Mouse (Mus musculus) liver, embryonic 16.5 days (tissue): ENCODE data around the gene Usp4. TPM values are rescaled to one million over a fixed set of nuclear protein-coding genes. Genes with fewer than 3 reads are reported as not detected.

Source experiments
- ATAC-seq: fragments of 200-750 bp; cut with Nextera tagmentation; 2 replicates; pipeline ENCODE4 v1.8.0; 2017; ENCODE audit warnings: low read depth, mild to moderate bottlenecking, moderate number of reproducible peaks, moderate library complexity
- H3K27ac ChIP-seq: fragments of 300-500 bp; sonication (generic); 2 replicates; pipeline ENCODE4 v1.5.1; 2014; ENCODE audit warnings: mild to moderate bottlenecking, low read length
- H3K27me3 ChIP-seq: fragments of 300-500 bp; sonication (generic); 2 replicates; pipeline ENCODE4 v1.6.1; 2014; ENCODE audit warnings: low read depth, low read length, mixed read lengths; ENCODE audit not compliant: control insufficient read depth, insufficient read depth
- H3K36me3 ChIP-seq: fragments of 300-500 bp; sonication (generic); 2 replicates; pipeline ENCODE4 v1.6.1; 2014; ENCODE audit warnings: mild to moderate bottlenecking; ENCODE audit not compliant: control insufficient read depth, insufficient read depth
- H3K4me1 ChIP-seq: fragments of 300-500 bp; sonication (generic); 2 replicates; pipeline ENCODE4 v1.6.1; 2014; ENCODE audit warnings: low read depth, low read length, mixed read lengths; ENCODE audit not compliant: control insufficient read depth
- H3K4me2 ChIP-seq: fragments of 300-500 bp; sonication (generic); 2 replicates; pipeline ENCODE4 v1.6.1; 2014; ENCODE audit warnings: low read depth, low read length, mixed read lengths
- H3K4me3 ChIP-seq: fragments of 300-500 bp; sonication (generic); 2 replicates; pipeline ENCODE4 v1.5.1; 2014; ENCODE audit warnings: low read depth, mild to moderate bottlenecking, low read length
- H3K9ac ChIP-seq: fragments of 300-500 bp; sonication (generic); 2 replicates; pipeline ENCODE4 v1.6.1; 2014; ENCODE audit warnings: low read depth, low read length
- H3K9me3 ChIP-seq: fragments of 300-500 bp; sonication (generic); replicated peaks from 2 replicates; pipeline ENCODE4 v1.6.1; 2016; ENCODE audit warnings: low read length; ENCODE audit not compliant: control insufficient read depth
- WGBS: fragments of 180-500 bp; shearing (Covaris S2); extraction: QIAGEN DNeasy Blood & Tissue Kit; methylation state at CpG from one replicate; pipeline ENCODE4 v1.1.7; 2014; ENCODE audit not compliant: insufficient replicate concordance; 5-methylcytosine and 5-hydroxymethylcytosine counted together
- polyA plus RNA-seq: library from polyadenylated mRNA; unstranded; fragments of >200 nt; fragmentation: Nextera tagmentation; extraction: Ambion mirVana; gene quantifications from 2 replicates; pipeline ENCODE4 v1.2.1, GENCODE M21; 2015

The Usp4 gene
- polyA plus RNA-seq, 1 experiment from 2014 or later, result 68.8 TPM

- Histone ChIP-seq H3K4me1 (peaks cover 29% of the 10 kb centered on the region), H3K27ac (no peak overlapping the region), H3K4me3 (peak overlapping the region; percentile 84; the same call in 1 of the 2 replicates), H3K9me3 (no peaks in the 10 kb centered on the region), H3K27me3 (no peaks in the 10 kb centered on the region), H3K36me3 (peaks cover 39% of the 10 kb centered on the region), H3K9ac (peak overlapping the region; percentile 88; the same call in 1 of the 2 replicates), H3K4me2 (peak overlapping the region; percentile 71)
- 32% methylated on average over 4 of the region's 4 CpGs for WGBS
- ATAC-seq, result no peak
Observed at GRCm38 (mm10) chr9:108349727-108350126, 2.1 kb downstream of the Usp4 start.

DNA sequence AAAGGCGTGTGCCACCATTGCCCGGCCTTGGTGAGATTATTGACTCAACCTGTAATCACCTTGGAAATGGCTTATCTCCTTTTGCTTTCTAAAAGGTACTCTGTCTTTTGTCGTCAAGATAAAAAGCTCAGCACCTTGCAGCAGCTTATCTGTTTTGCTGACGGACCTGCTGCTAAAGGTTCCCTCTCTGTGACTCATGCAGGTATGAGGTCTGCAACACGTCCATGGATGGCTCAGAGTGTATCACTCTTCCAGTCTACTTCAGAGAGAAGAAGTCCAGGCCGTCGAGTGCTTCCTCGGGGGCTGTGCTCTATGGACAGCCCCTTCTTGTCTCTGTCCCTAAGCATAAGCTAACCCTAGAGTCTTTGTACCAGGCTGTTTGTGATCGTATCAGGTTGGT lies 30.6 kb downstream of the Usp4 start:
- 77% methylated on average over 9 of the region's 9 CpGs for WGBS
- Histone ChIP-seq H3K27me3 (no peaks in the 10 kb centered on the region), H3K9me3 (no peaks in the 10 kb centered on the region), H3K36me3 (peaks cover 67% of the 10 kb centered on the region), H3K9ac (no peak overlapping the region), H3K27ac (no peak overlapping the region), H3K4me2 (no peak overlapping the region), H3K4me3 (no peak overlapping the region), H3K4me1 (no peaks in the 10 kb centered on the region)
- ATAC-seq, result no peak

GRCm38 (mm10) chr9:108378736-108379135 lies 31.1 kb downstream of the Usp4 start:
- Histone ChIP-seq H3K27ac (no peak overlapping the region), H3K4me1 (no peaks in the 10 kb centered on the region), H3K9ac (no peak overlapping the region), H3K36me3 (peaks cover 67% of the 10 kb centered on the region), H3K4me2 (no peak overlapping the region), H3K27me3 (no peaks in the 10 kb centered on the region), H3K9me3 (no peaks in the 10 kb centered on the region), H3K4me3 (no peak overlapping the region)
- ATAC-seq, result no peak
- 87% methylated on average over 5 of the region's 5 CpGs for WGBS

DNA sequence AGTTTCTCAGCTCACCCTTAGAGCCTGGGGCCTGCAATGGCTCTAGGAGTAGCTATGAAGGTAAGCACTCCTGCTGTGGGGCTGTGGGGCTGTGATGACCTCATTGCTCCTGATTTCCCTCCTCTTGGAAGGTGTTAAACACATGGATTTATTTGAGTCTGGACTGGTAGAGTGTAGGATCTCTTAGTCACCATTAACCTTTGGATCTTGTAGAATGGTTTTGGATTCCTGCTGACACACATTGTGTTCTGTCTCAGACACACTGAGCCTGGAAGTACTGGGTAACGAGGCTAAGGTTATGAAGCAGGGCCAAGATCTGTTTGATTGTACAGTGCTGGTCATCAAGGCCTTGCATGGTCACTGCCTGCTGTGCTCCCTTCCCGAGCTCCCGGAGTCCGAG lies 31.6 kb downstream of the Usp4 start:
- Histone ChIP-seq H3K27ac (no peak overlapping the region), H3K9ac (no peak overlapping the region), H3K4me2 (no peak overlapping the region), H3K27me3 (no peaks in the 10 kb centered on the region), H3K36me3 (peaks cover 67% of the 10 kb centered on the region), H3K9me3 (no peaks in the 10 kb centered on the region), H3K4me3 (no peak overlapping the region), H3K4me1 (no peaks in the 10 kb centered on the region)
- ATAC-seq, result no peak
- 85% methylated on average over 4 of the region's 4 CpGs for WGBS

DNA sequence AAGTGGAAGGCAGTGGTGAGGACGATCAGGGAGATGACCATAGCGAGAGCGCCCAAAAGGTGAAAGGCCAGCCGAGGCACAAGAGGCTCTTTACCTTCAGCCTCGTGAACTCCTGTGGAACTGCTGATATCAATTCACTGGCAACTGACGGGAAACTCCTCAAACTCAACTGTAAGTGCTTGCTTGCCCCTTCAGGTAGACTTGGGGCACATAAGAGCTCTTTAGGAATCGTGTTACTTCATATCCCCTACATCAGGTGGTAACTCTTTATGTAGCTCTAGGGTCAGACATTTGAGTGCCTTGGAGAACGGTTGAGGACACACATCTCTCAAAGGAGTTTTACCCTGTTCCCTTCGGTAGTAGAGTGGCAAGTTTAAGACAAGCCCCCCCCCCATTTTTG lies 33.7 kb downstream of the Usp4 start:
- Histone ChIP-seq H3K27me3 (no peaks in the 10 kb centered on the region), H3K4me3 (no peak overlapping the region), H3K4me2 (no peak overlapping the region), H3K9ac (no peak overlapping the region), H3K36me3 (peaks cover 60% of the 10 kb centered on the region), H3K27ac (no peak overlapping the region), H3K9me3 (no peaks in the 10 kb centered on the region), H3K4me1 (no peaks in the 10 kb centered on the region)
- 89% methylated on average over 9 of the region's 9 CpGs for WGBS
- ATAC-seq, result no peak

- 74% methylated on average over 7 of the region's 7 CpGs for WGBS
- no peak for ATAC-seq
- H3K36me3 ChIP-seq, result peaks cover 67% of the 10 kb centered on the region
Observed at GRCm38 (mm10) chr9:108385006-108385405, 37.4 kb downstream of the Usp4 start.

DNA sequence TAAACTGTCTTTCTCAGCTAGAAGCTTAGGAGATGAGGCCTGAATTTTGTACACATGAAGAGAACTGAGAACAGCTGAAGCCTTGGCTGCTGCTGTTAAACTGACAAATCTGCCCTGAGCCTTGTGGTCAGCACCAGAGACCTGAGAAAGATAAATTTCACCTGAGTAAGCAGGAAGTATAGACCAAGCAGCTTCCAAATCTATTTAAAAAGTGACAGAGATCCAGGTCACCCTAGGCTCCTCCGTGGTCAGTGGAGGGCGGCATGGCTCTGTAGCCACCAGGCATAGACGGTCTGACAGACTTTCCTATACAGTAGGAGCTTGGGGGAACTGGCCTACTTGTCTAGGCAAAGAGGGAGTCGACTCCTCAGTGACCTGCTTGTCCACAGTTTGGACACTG lies 39.2 kb downstream of the Usp4 start:
- H3K4me2 ChIP-seq, result no peak overlapping the region
- no peak overlapping the region for H3K27ac ChIP-seq
- no peak overlapping the region for H3K4me3 ChIP-seq
- H3K4me1 ChIP-seq, result no peaks in the 10 kb centered on the region
- 87% methylated on average over 4 of the region's 4 CpGs for WGBS
- H3K36me3 ChIP-seq, result peaks cover 70% of the 10 kb centered on the region
- no peaks in the 10 kb centered on the region for H3K27me3 ChIP-seq
- ATAC-seq, result no peak
- no peaks in the 10 kb centered on the region for H3K9me3 ChIP-seq
- H3K9ac ChIP-seq, result no peak overlapping the region

More at GRCm38 (mm10) chr9:108385006-108385405, 37.4 kb downstream of the Usp4 start:
- Histone ChIP-seq H3K4me1 (no peaks in the 10 kb centered on the region), H3K4me2 (no peak overlapping the region), H3K4me3 (no peak overlapping the region), H3K9me3 (no peaks in the 10 kb centered on the region), H3K27ac (no peak overlapping the region), H3K9ac (no peak overlapping the region), H3K27me3 (no peaks in the 10 kb centered on the region)

DNA sequence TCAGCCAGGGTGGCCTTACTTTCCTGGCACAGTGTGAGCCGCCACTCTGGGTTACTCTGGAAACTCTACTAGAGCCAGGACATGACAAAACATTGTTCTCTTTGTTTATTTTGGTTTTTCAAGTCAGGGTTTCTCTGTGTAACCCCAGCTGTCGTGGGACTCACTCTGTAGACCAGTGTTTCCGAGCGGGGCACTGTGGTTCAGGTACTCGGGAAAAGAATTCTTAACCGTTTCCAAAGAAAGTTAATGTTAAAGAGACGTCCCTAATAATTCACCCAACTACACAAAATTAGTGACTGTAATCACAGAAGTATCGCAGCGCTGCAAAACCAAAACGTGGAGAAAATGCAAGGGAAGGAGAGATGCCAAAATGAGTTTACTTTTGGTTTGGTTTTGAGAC lies 40.9 kb downstream of the Usp4 start:
- Histone ChIP-seq H3K36me3 (peaks cover 61% of the 10 kb centered on the region), H3K27me3 (no peaks in the 10 kb centered on the region), H3K4me2 (no peak overlapping the region), H3K27ac (no peak overlapping the region), H3K9ac (no peak overlapping the region), H3K4me3 (no peak overlapping the region), H3K4me1 (no peaks in the 10 kb centered on the region), H3K9me3 (no peaks in the 10 kb centered on the region)
- WGBS, result 92% methylated on average over 10 of the region's 10 CpGs
- ATAC-seq, result no peak

GRCm38 (mm10) chr9:108389220-108389619 lies 41.6 kb downstream of the Usp4 start:
- Histone ChIP-seq H3K4me2 (no peak overlapping the region), H3K27me3 (no peaks in the 10 kb centered on the region), H3K9me3 (no peaks in the 10 kb centered on the region), H3K4me1 (no peaks in the 10 kb centered on the region), H3K27ac (no peak overlapping the region), H3K9ac (no peak overlapping the region), H3K36me3 (peaks cover 56% of the 10 kb centered on the region), H3K4me3 (no peak overlapping the region)
- 80% methylated on average over 6 of the region's 6 CpGs for whole genome bisulfite sequencing
- no peak for ATAC-seq
